Mouse (Mus musculus) forebrain, embryonic 11.5 days (tissue): ENCODE results near the gene Slc16a12. TPM values are rescaled to one million over a fixed set of nuclear protein-coding genes. Genes with fewer than 3 reads are reported as not detected.

Experiments
- ATAC-seq: fragments of 200-750 bp; cut with Nextera tagmentation; replicated peaks from 2 replicates; pipeline ENCODE4 v1.8.0; 2017; ENCODE audit warnings: moderate TSS enrichment; ENCODE audit not compliant: low FRiP score
- DNase-seq: peaks from one replicate; pipeline ENCODE4 v3.0.0-alpha.2; 2017; ENCODE audit warnings: low spot score
- H3K27ac ChIP-seq: fragments of 300-500 bp; sonication (generic); 2 replicates; pipeline ENCODE4 v1.5.1; 2014; ENCODE audit warnings: low read depth, low read length
- H3K27me3 ChIP-seq: fragments of 300-500 bp; sonication (generic); 2 replicates; pipeline ENCODE4 v1.6.1; 2014; ENCODE audit warnings: mild to moderate bottlenecking, low read length, mixed read lengths; ENCODE audit not compliant: control insufficient read depth, insufficient read depth
- H3K36me3 ChIP-seq: fragments of 300-500 bp; sonication (generic); 2 replicates; pipeline ENCODE4 v1.6.1; 2014; ENCODE audit warnings: mild to moderate bottlenecking, low read length, moderate library complexity, mixed read lengths; ENCODE audit not compliant: control insufficient read depth, insufficient read depth
- H3K4me1 ChIP-seq: fragments of 300-500 bp; sonication (generic); replicated peaks from 2 replicates; pipeline ENCODE4 v1.6.1; 2014; ENCODE audit warnings: low read length, mixed read lengths; ENCODE audit not compliant: control insufficient read depth, insufficient read depth
- H3K4me2 ChIP-seq: fragments of 300-500 bp; sonication (generic); 2 replicates; pipeline ENCODE4 v1.6.1; 2014; ENCODE audit warnings: low read depth, mild to moderate bottlenecking, low read length, moderate library complexity, mixed read lengths; ENCODE audit not compliant: severe bottlenecking
- H3K4me3 ChIP-seq: fragments of 300-500 bp; sonication (generic); 2 replicates; pipeline ENCODE4 v1.5.1; 2014; ENCODE audit warnings: low read depth, low read length
- H3K9ac ChIP-seq: fragments of 300-500 bp; sonication (generic); 2 replicates; pipeline ENCODE4 v1.6.1; 2014; ENCODE audit warnings: low read length
- H3K9me3 ChIP-seq: fragments of 300-500 bp; sonication (generic); 2 replicates; pipeline ENCODE4 v1.6.1; 2016; ENCODE audit warnings: low read length, mixed read lengths; ENCODE audit not compliant: control insufficient read depth
- WGBS: fragments of 180-500 bp; shearing (Covaris S2); extraction: QIAGEN DNeasy Blood & Tissue Kit; methylation state at CpG from one replicate; pipeline ENCODE4 v1.1.7; 2014; 5-methylcytosine and 5-hydroxymethylcytosine counted together
- polyA plus RNA-seq: library from polyadenylated mRNA; unstranded; fragments of >200 nt; fragmentation: Nextera tagmentation; extraction: Ambion mirVana; gene quantifications from 2 replicates; pipeline ENCODE4 v1.2.1, GENCODE M21; 2014

Gene Slc16a12
- polyA plus RNA-seq: 0.91 and 1.3 TPM in 2 replicates

GRCm38 (mm10) chr19:34746688-34747504, at the start of gene Slc16a12:
TSS of gene Slc16a12 (minus strand) at chr19:34747289.
- ATAC-seq (peak; percentile 83), DNase-seq (peak; percentile 74)
- H3K4me2 ChIP-seq: peak within 1 kb of the TSS; percentile 99
- 2% methylated on average over 60 of the region's 61 CpGs for WGBS
- no peaks in the 10 kb centered on the region for H3K36me3 ChIP-seq
- H3K4me1 ChIP-seq: 0 out of 2 replicates have a peak, but pooled peaks cover 2% of the 10 kb centered on the region
- H3K9ac ChIP-seq: peak within 1 kb of the TSS; percentile 63
- H3K4me3 ChIP-seq: peak within 1 kb of the TSS; percentile 58
- no peak within 1 kb of the TSS for H3K27ac ChIP-seq
- H3K9me3 ChIP-seq: no peaks in the 10 kb centered on the region
- peaks cover 10% of the 10 kb centered on the region for H3K27me3 ChIP-seq

GRCm38 (mm10) chr19:34796396-34796795, 49.3 kb upstream of the Slc16a12 start:
- H3K27me3 ChIP-seq: no peaks in the 10 kb centered on the region
- H3K9me3 ChIP-seq: no peaks in the 10 kb centered on the region
- H3K27ac ChIP-seq: no peak overlapping the region
- H3K36me3 ChIP-seq: no peaks in the 10 kb centered on the region
- no peaks in the 10 kb centered on the region for H3K4me1 ChIP-seq
- no peak overlapping the region for H3K4me2 ChIP-seq
- no peak for ATAC-seq
- 88% methylated on average over 4 of the region's 4 CpGs for WGBS
- no peak overlapping the region for H3K4me3 ChIP-seq
- no peak overlapping the region for H3K9ac ChIP-seq
- no peak for DNase-seq

GRCm38 (mm10) chr19:34782491-34782890, 35.4 kb upstream of the Slc16a12 start:
- H3K27me3 ChIP-seq: no peaks in the 10 kb centered on the region
- DNase-seq (no peak), ATAC-seq (no peak)
- no peak overlapping the region for H3K4me2 ChIP-seq
- no peak overlapping the region for H3K27ac ChIP-seq
- H3K4me1 ChIP-seq: no peaks in the 10 kb centered on the region
- no peak overlapping the region for H3K9ac ChIP-seq
- WGBS: 91% methylated on average over 2 of the region's 2 CpGs
- no peaks in the 10 kb centered on the region for H3K9me3 ChIP-seq
- no peak overlapping the region for H3K4me3 ChIP-seq
- no peaks in the 10 kb centered on the region for H3K36me3 ChIP-seq

- H3K27me3 ChIP-seq: no peaks in the 10 kb centered on the region
- no peak for DNase-seq
- H3K27ac ChIP-seq: no peak overlapping the region
- no peak overlapping the region for H3K9ac ChIP-seq
- H3K4me2 ChIP-seq: no peak overlapping the region
- H3K36me3 ChIP-seq: no peaks in the 10 kb centered on the region
- ATAC-seq: no peak
- no peaks in the 10 kb centered on the region for H3K9me3 ChIP-seq
- no peak overlapping the region for H3K4me3 ChIP-seq
- 95% methylated on average over 1 of the region's 1 CpGs for WGBS
- H3K4me1 ChIP-seq: no peaks in the 10 kb centered on the region
These were observed 31.9 kb upstream of the Slc16a12 start for GRCm38 (mm10) chr19:34778993-34779392.

- no peaks in the 10 kb centered on the region for H3K4me1 ChIP-seq
- no peaks in the 10 kb centered on the region for H3K9me3 ChIP-seq
- DNase-seq (no peak), ATAC-seq (no peak)
- no peaks in the 10 kb centered on the region for H3K27me3 ChIP-seq
- no peak overlapping the region for H3K9ac ChIP-seq
- H3K36me3 ChIP-seq: no peaks in the 10 kb centered on the region
- no peak overlapping the region for H3K4me2 ChIP-seq
- H3K27ac ChIP-seq: no peak overlapping the region
- no peak overlapping the region for H3K4me3 ChIP-seq
These were observed 31.0 kb upstream of the Slc16a12 start for GRCm38 (mm10) chr19:34778098-34778497.

- Histone ChIP-seq H3K4me1 (no peaks in the 10 kb centered on the region), H3K4me3 (no peak overlapping the region), H3K9ac (no peak overlapping the region), H3K27ac (no peak overlapping the region), H3K36me3 (no peaks in the 10 kb centered on the region), H3K27me3 (no peaks in the 10 kb centered on the region), H3K9me3 (no peaks in the 10 kb centered on the region), H3K4me2 (no peak overlapping the region)
- DNase-seq: peak; percentile 51
- 32% methylated on average over 6 of the region's 6 CpGs for WGBS
- no peak for ATAC-seq
These were observed 25.7 kb upstream of the Slc16a12 start for GRCm38 (mm10) chr19:34772775-34773174.

GRCm38 (mm10) chr19:34770764-34771163, 23.7 kb upstream of the Slc16a12 start:
- no peak for DNase-seq
- Histone ChIP-seq H3K4me3 (no peak overlapping the region), H3K27me3 (no peaks in the 10 kb centered on the region), H3K4me1 (no peaks in the 10 kb centered on the region), H3K36me3 (no peaks in the 10 kb centered on the region), H3K4me2 (no peak overlapping the region), H3K27ac (no peak overlapping the region), H3K9ac (no peak overlapping the region), H3K9me3 (no peaks in the 10 kb centered on the region)
- 92% methylated on average over 6 of the region's 6 CpGs for WGBS
- ATAC-seq: no peak

- Histone ChIP-seq H3K36me3 (no peaks in the 10 kb centered on the region), H3K4me2 (no peak overlapping the region), H3K27me3 (no peaks in the 10 kb centered on the region), H3K9ac (no peak overlapping the region), H3K27ac (no peak overlapping the region), H3K9me3 (no peaks in the 10 kb centered on the region), H3K4me1 (no peaks in the 10 kb centered on the region), H3K4me3 (no peak overlapping the region)
- DNase-seq (no peak), ATAC-seq (no peak)
- 80% methylated on average over 1 of the region's 1 CpGs for WGBS
These were observed 11.7 kb upstream of the Slc16a12 start for GRCm38 (mm10) chr19:34758754-34759153.
